Mouse (Mus musculus) heart, adult 2 months (tissue): Measurements from ENCODE around the gene Trappc5.

Experiments used
- CTCF ChIP-seq: fragments of 200-600 bp; IDR thresholded peaks from 2 replicates; pipeline ENCODE4 v1.8.1; 2022; ENCODE audit warnings: antibody characterized with exemption, mild to moderate bottlenecking, moderate library complexity
- EP300 ChIP-seq: fragments of 200-500 bp; IDR thresholded peaks from 2 replicates; pipeline ENCODE4 v1.6.1; 2011; ENCODE audit warnings: low read depth, low read length, control low read depth; ENCODE audit not compliant: insufficient read depth

DNA sequence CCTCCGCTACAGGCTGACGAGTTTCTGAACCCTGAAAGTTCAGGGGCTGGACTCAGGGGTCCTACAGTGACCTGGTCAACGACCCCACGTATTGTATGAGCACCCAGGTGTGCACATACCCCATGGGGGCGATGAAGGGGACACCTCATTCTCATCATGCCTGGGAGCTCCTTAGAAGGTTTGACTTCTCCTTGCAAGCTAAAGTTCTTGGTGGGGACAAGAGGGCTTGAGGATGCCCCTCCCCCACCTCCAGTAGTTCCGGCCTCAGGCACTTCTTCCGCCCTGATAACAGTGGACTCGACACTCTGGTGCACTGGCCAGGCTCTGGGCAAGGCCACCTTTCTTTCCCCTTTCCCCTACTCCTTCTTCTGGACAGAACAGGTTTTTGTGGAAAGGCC lies 44.6 kb upstream of the Trappc5 start:
- TF ChIP-seq CTCF, result no peak
- TF ChIP-seq EP300, result no peak
